Mouse (Mus musculus) bone marrow, adult 2 months (tissue): ENCODE results near the gene Serpind1.

Experiments used
- CTCF ChIP-seq: fragments of 200-500 bp; IDR thresholded peaks from 2 replicates; pipeline ENCODE4 v1.5.1; 2011; ENCODE audit warnings: low read length, control low read depth; ENCODE audit not compliant: control insufficient read depth, insufficient read depth
- POLR2A ChIP-seq: fragments of 200-500 bp; IDR thresholded peaks from 2 replicates; pipeline ENCODE4 v1.6.1; 2011; ENCODE audit warnings: low read depth, mild to moderate bottlenecking, control low read depth, low read length, borderline replicate concordance; ENCODE audit not compliant: control insufficient read depth

GRCm38 (mm10) chr16:17392784-17393183 lies 61.6 kb downstream of the Serpind1 start:
- TF ChIP-seq POLR2A (no peak), CTCF (no peak)
